Comparison of ENCODE assay signal across 14 mouse cellular contexts in genomic region chr14:31137281-31137595, GRCm38 (mm10). TPM values are rescaled to one million over a fixed set of nuclear protein-coding genes. Genes with fewer than 3 reads are reported as not detected.
DNase-seq lines count a peak whose midpoint lies in the region; ATAC-seq and TF ChIP-seq lines count a peak whose summit lies in the region.
"Had no signal": no experiment of that assay in that cellular context is flagged by ENCODE, and none has a peak within 500 bp of the region (broad histone marks: within the 10 kb centered on the region; RNA-seq: fewer than 3 reads in every experiment).

No protein-coding gene starts in this region.

- no peak for TF ChIP-seq POLR2A in lung, adult 2 months (IDR thresholded peaks at IDR 0.05; ENCODE audit: borderline replicate concordance, extremely low read depth, low read depth, low read length)

- no peaks in the 10 kb centered on the region for H3K27me3 ChIP-seq in heart, embryonic 11.5 days (ENCODE audit: control insufficient read depth, insufficient read depth, low read length)
- H3K27me3 ChIP-seq in kidney, embryonic 15.5 days: no peaks in the 10 kb centered on the region
- H3K27me3 ChIP-seq in lung, embryonic 16.5 days (ENCODE audit: control insufficient read depth, insufficient read depth, low read depth, low read length): no peaks in the 10 kb centered on the region
- no peaks in the 10 kb centered on the region for H3K27me3 ChIP-seq in limb, embryonic 15.5 days
- H3K27me3 ChIP-seq: hindbrain, embryonic 15.5 days; liver, embryonic 13.5 days had no signal

- intact Hi-C loops in heart, postnatal 36 days (cut with DNase I): no loop called here

- no peaks in the 10 kb centered on the region for H3K9me3 ChIP-seq in heart, embryonic 11.5 days (replicated peaks; ENCODE audit: control insufficient read depth, low read length)
- no peaks in the 10 kb centered on the region for H3K9me3 ChIP-seq in kidney, embryonic 15.5 days (replicated peaks)
- no peaks in the 10 kb centered on the region for H3K9me3 ChIP-seq in lung, embryonic 16.5 days (ENCODE audit: control insufficient read depth, low read length)
- no peaks in the 10 kb centered on the region for H3K9me3 ChIP-seq in limb, embryonic 15.5 days
- H3K9me3 ChIP-seq: hindbrain, embryonic 15.5 days; liver, embryonic 13.5 days had no signal

- H3K4me2 ChIP-seq in heart, embryonic 11.5 days: no peak overlapping the region
- H3K4me2 ChIP-seq in kidney, embryonic 15.5 days: no peak overlapping the region
- H3K4me2 ChIP-seq in lung, embryonic 16.5 days (ENCODE audit: low read depth, low read length): no peak overlapping the region
- no peak overlapping the region for H3K4me2 ChIP-seq in limb, embryonic 15.5 days
- H3K4me2 ChIP-seq: hindbrain, embryonic 15.5 days; liver, embryonic 13.5 days had no signal

- ATAC-seq in heart, embryonic 11.5 days (replicated peaks; ENCODE audit: insufficient number of reproducible peaks, low FRiP score, low TSS enrichment): no peak
- ATAC-seq in kidney, embryonic 15.5 days (replicated peaks; ENCODE audit: low FRiP score): no peak
- no peak for ATAC-seq in lung, embryonic 16.5 days (ENCODE audit: low read depth)
- no peak for ATAC-seq in limb, embryonic 15.5 days (ENCODE audit: insufficient number of reproducible peaks, low FRiP score, low TSS enrichment, low read depth)

- peaks cover 23% of the 10 kb centered on the region for H3K4me1 ChIP-seq in heart, embryonic 11.5 days (ENCODE audit: control insufficient read depth, insufficient read depth, low read length)
- H3K4me1 ChIP-seq in kidney, embryonic 15.5 days: peaks cover 39% of the 10 kb centered on the region
- H3K4me1 ChIP-seq in lung, embryonic 16.5 days (replicated peaks; ENCODE audit: control insufficient read depth, insufficient read depth, low read length): peaks cover 31% of the 10 kb centered on the region
- H3K4me1 ChIP-seq in lung, adult 2 months (ENCODE audit: control insufficient read depth, insufficient read depth, low read length): no peaks in the 10 kb centered on the region
- H3K4me1 ChIP-seq in limb, embryonic 15.5 days: peaks cover 31% of the 10 kb centered on the region

- no peak overlapping the region for H3K9ac ChIP-seq in heart, embryonic 11.5 days (ENCODE audit: low read depth, low read length)
- H3K9ac ChIP-seq in kidney, embryonic 15.5 days: no peak overlapping the region
- H3K9ac ChIP-seq in lung, embryonic 16.5 days (ENCODE audit: low read length): no peak overlapping the region
- no peak overlapping the region for H3K9ac ChIP-seq in limb, embryonic 15.5 days
- H3K9ac ChIP-seq: hindbrain, embryonic 15.5 days; liver, embryonic 13.5 days had no signal

- peak overlapping the region; percentile 3; the same call in 1 of the 2 replicates for H3K27ac ChIP-seq in heart, embryonic 11.5 days (ENCODE audit: low read depth, low read length)
- peak overlapping the region; percentile 67 for H3K27ac ChIP-seq in kidney, embryonic 15.5 days
- peak overlapping the region; percentile 79; the same call in 1 of the 2 replicates for H3K27ac ChIP-seq in lung, embryonic 16.5 days (ENCODE audit: low read length)
- 0 out of 2 replicates have a peak overlapping the region, but pooled peaks have one; percentile 22 for H3K27ac ChIP-seq in limb, embryonic 15.5 days
- H3K27ac ChIP-seq: hindbrain, embryonic 15.5 days; liver, embryonic 13.5 days had no signal

- no peak overlapping the region for H3K4me3 ChIP-seq in heart, embryonic 11.5 days (ENCODE audit: low read depth, low read length)
- H3K4me3 ChIP-seq in kidney, embryonic 15.5 days (replicated peaks): no peak overlapping the region
- no peak overlapping the region for H3K4me3 ChIP-seq in lung, embryonic 16.5 days (ENCODE audit: low read length)
- H3K4me3 ChIP-seq in lung, adult 2 months (replicated peaks; ENCODE audit: extremely low read depth, low read depth, low read length): no peak overlapping the region
- no peak overlapping the region for H3K4me3 ChIP-seq in limb, embryonic 15.5 days
- H3K4me3 ChIP-seq: hindbrain, embryonic 15.5 days; liver, embryonic 13.5 days had no signal

- 79% methylated on average over 10 of the region's 10 CpGs for WGBS in heart, embryonic 11.5 days (ENCODE audit: insufficient replicate concordance)
- WGBS in kidney, embryonic 15.5 days: 69% methylated on average over 10 of the region's 10 CpGs
- WGBS in lung, embryonic 16.5 days: 60% methylated on average over 10 of the region's 10 CpGs
- 68% methylated on average over 10 of the region's 10 CpGs for WGBS in lung, adult 2 months
- 81% methylated on average over 10 of the region's 10 CpGs for WGBS in limb, embryonic 15.5 days

- DNase-seq in heart, postnatal 36 days: no peak
- no peak for DNase-seq in kidney, adult 8-10 months
- DNase-seq in lung, adult 2 months: no peak
- DNase-seq: cerebellum, adult 11 months; liver, embryonic 13.5 days; midbrain, embryonic 14.5 days; right cerebral cortex, postnatal 4 days; thymus, adult 2 months had no signal

- H3K36me3 ChIP-seq in heart, embryonic 11.5 days (ENCODE audit: control insufficient read depth, insufficient read depth, low read length): peaks cover 50% of the 10 kb centered on the region
- peaks cover 82% of the 10 kb centered on the region for H3K36me3 ChIP-seq in kidney, embryonic 15.5 days
- H3K36me3 ChIP-seq in lung, embryonic 16.5 days (ENCODE audit: control insufficient read depth, insufficient read depth, low read length): peaks cover 66% of the 10 kb centered on the region
- H3K36me3 ChIP-seq in limb, embryonic 15.5 days: peaks cover 76% of the 10 kb centered on the region

- TF ChIP-seq CTCF in lung, adult 2 months (IDR thresholded peaks at IDR 0.05; ENCODE audit: insufficient read depth, low read length): no peak

RNA-seq across cellular contexts. Expression of gene Nt5dc2, which starts 6.4 kb away (rescaled TPM):
- 342 and 344 TPM in 2 replicates for polyA plus RNA-seq in heart, embryonic 11.5 days (2014; fragmentation: Nextera tagmentation; extraction: Ambion mirVana)
- 10 to 100 TPM; 19.5 to 19.9 TPM for total RNA-seq in heart, postnatal 36 days (2021)
- polyA plus RNA-seq in kidney, embryonic 15.5 days (2015; fragmentation: Nextera tagmentation; extraction: Ambion mirVana): 373 and 384 TPM in 2 replicates
- 379 and 414 TPM in 2 replicates for polyA plus RNA-seq in lung, embryonic 16.5 days (2015; fragmentation: Nextera tagmentation; extraction: Ambion mirVana)
- polyA plus RNA-seq in lung, adult 2 months (2012; rRNA removed): 147 and 266 TPM in 2 replicates
- polyA plus RNA-seq in limb, embryonic 15.5 days (2015; fragmentation: Nextera tagmentation; extraction: Ambion mirVana): 336 and 349 TPM in 2 replicates

RNA-seq across cellular contexts. Expression of gene Smim4, which starts 8.5 kb away (rescaled TPM):
- 64.5 and 70.0 TPM in 2 replicates for polyA plus RNA-seq in heart, embryonic 11.5 days (2014; fragmentation: Nextera tagmentation; extraction: Ambion mirVana)
- total RNA-seq in heart, postnatal 36 days (2021): 10 to 100 TPM; 64.8 to 72.2 TPM
- 98.1 and 112 TPM in 2 replicates for polyA plus RNA-seq in kidney, embryonic 15.5 days (2015; fragmentation: Nextera tagmentation; extraction: Ambion mirVana)
- polyA plus RNA-seq in lung, embryonic 16.5 days (2015; fragmentation: Nextera tagmentation; extraction: Ambion mirVana): 79.4 and 82.2 TPM in 2 replicates
- 58.1 and 70.0 TPM in 2 replicates for polyA plus RNA-seq in lung, adult 2 months (2012; rRNA removed)
- 58.9 and 64.1 TPM in 2 replicates for polyA plus RNA-seq in limb, embryonic 15.5 days (2015; fragmentation: Nextera tagmentation; extraction: Ambion mirVana)

RNA-seq across cellular contexts. Expression of gene Stab1, which starts 31.2 kb away (rescaled TPM):
- 35.9 and 40.4 TPM in 2 replicates for polyA plus RNA-seq in heart, embryonic 11.5 days (2014; fragmentation: Nextera tagmentation; extraction: Ambion mirVana)
- total RNA-seq in heart, postnatal 36 days (2021): 10 to 100 TPM; 66.1 to 85.9 TPM
- polyA plus RNA-seq in kidney, embryonic 15.5 days (2015; fragmentation: Nextera tagmentation; extraction: Ambion mirVana): 32.6 and 40.6 TPM in 2 replicates
- 48.9 and 52.1 TPM in 2 replicates for polyA plus RNA-seq in lung, embryonic 16.5 days (2015; fragmentation: Nextera tagmentation; extraction: Ambion mirVana)
- polyA plus RNA-seq in lung, adult 2 months (2012; rRNA removed): 114 and 136 TPM in 2 replicates
- 42.5 and 44.4 TPM in 2 replicates for polyA plus RNA-seq in limb, embryonic 15.5 days (2015; fragmentation: Nextera tagmentation; extraction: Ambion mirVana)
- polyA plus RNA-seq: G1E had no signal

Comparison
In these comparisons a context has a peak if more than half of its experiments do, and no peak if none do; other contexts are left out.
1. H3K27ac ChIP-seq: peak in every context shown above with its lines; median percentile 79 in lung, embryonic 16.5 days; 67 in kidney, embryonic 15.5 days; 22 in limb, embryonic 15.5 days; 3 in heart, embryonic 11.5 days.